Mouse (Mus musculus): ENCODE results near the gene Zfp174. TPM values are rescaled to one million over a fixed set of nuclear protein-coding genes. Genes with fewer than 3 reads are reported as not detected.
A peak's percentile ranks its signal among the peaks of the same experiment; 100 is the strongest.
"Not testable (repeated sequence)": the region's sequence is repeated elsewhere in the genome, so short reads cannot be mapped to it uniquely, and the experiment has no call there.

Zfp174 gene
- polyA plus RNA-seq, 1 experiment from 2014 or later: 1.0 TPM

- Histone ChIP-seq H3K9ac (no peak overlapping the region), H3K9me3 (no peaks in the 10 kb centered on the region), H3K27me3 (replicated peaks) (no peaks in the 10 kb centered on the region), H3K27ac (no peak overlapping the region), H3K4me1 (peaks cover 8% of the 10 kb centered on the region; the same call in 1 of the 2 replicates), H3K36me3 (no peaks in the 10 kb centered on the region), H3K4me2 (no peak overlapping the region), H3K4me3 (replicated peaks) (no peak overlapping the region)
- 78% methylated on average over 3 of the region's 3 CpGs for WGBS
- ATAC-seq (ENCODE audit: insufficient read depth, low FRiP score, low read depth): no peak
Observed at GRCm38 (mm10) chr16:3848416-3848815, 1.3 kb downstream of the Zfp174 start.

GRCm38 (mm10) chr16:3851301-3851700, 4.2 kb downstream of the Zfp174 start:
- not testable (repeated sequence) for H3K27ac ChIP-seq; H3K9me3 ChIP-seq; H3K4me1 ChIP-seq; H3K9ac ChIP-seq; H3K4me3 ChIP-seq (replicated peaks); ATAC-seq (ENCODE audit: insufficient read depth, low FRiP score, low read depth); H3K36me3 ChIP-seq; H3K4me2 ChIP-seq; H3K27me3 ChIP-seq (replicated peaks)
- 81% methylated on average over 13 of the region's 13 CpGs for WGBS

GRCm38 (mm10) chr16:3852586-3852985, 5.5 kb downstream of the Zfp174 start:
- Histone ChIP-seq H3K4me1 (peaks cover 6% of the 10 kb centered on the region; the same call in 1 of the 2 replicates), H3K9ac (no peak overlapping the region), H3K27ac (no peak overlapping the region), H3K4me2 (no peak overlapping the region), H3K4me3 (replicated peaks) (no peak overlapping the region), H3K36me3 (no peaks in the 10 kb centered on the region), H3K9me3 (no peaks in the 10 kb centered on the region), H3K27me3 (replicated peaks) (no peaks in the 10 kb centered on the region)
- ATAC-seq (ENCODE audit: insufficient read depth, low FRiP score, low read depth): no peak
- 42% methylated on average over 12 of the region's 12 CpGs for WGBS

GRCm38 (mm10) chr16:3854437-3855182, 7.5 kb downstream of the Zfp174 start:
- no peak overlapping the region for H3K4me3 ChIP-seq (replicated peaks)
- H3K4me1 ChIP-seq: no peaks in the 10 kb centered on the region
- no peak overlapping the region for H3K9ac ChIP-seq
- H3K36me3 ChIP-seq: no peaks in the 10 kb centered on the region
- WGBS: 70% methylated on average over 11 of the region's 11 CpGs
- no peaks in the 10 kb centered on the region for H3K9me3 ChIP-seq
- H3K27ac ChIP-seq: no peak overlapping the region
- no peaks in the 10 kb centered on the region for H3K27me3 ChIP-seq (replicated peaks)
- ATAC-seq (ENCODE audit: insufficient read depth, low FRiP score, low read depth): no peak
- no peak overlapping the region for H3K4me2 ChIP-seq

- H3K27me3 ChIP-seq (replicated peaks): no peaks in the 10 kb centered on the region
- no peak for ATAC-seq (ENCODE audit: insufficient read depth, low FRiP score, low read depth)
Observed at GRCm38 (mm10) chr16:3855776-3856175, 8.7 kb downstream of the Zfp174 start.

GRCm38 (mm10) chr16:3859254-3859653, 12.2 kb downstream of the Zfp174 start:
- Histone ChIP-seq H3K4me3 (replicated peaks) (no peak overlapping the region), H3K27me3 (replicated peaks) (no peaks in the 10 kb centered on the region), H3K9me3 (no peaks in the 10 kb centered on the region), H3K4me2 (no peak overlapping the region), H3K27ac (no peak overlapping the region), H3K9ac (no peak overlapping the region), H3K4me1 (no peaks in the 10 kb centered on the region), H3K36me3 (peaks cover 6% of the 10 kb centered on the region; the same call in 1 of the 2 replicates)
- 87% methylated on average over 4 of the region's 4 CpGs for WGBS
- ATAC-seq (ENCODE audit: insufficient read depth, low FRiP score, low read depth): no peak

More at GRCm38 (mm10) chr16:3855776-3856175, 8.7 kb downstream of the Zfp174 start:
- H3K4me2 ChIP-seq: no peak overlapping the region
- H3K36me3 ChIP-seq: no peaks in the 10 kb centered on the region
- H3K4me1 ChIP-seq: no peaks in the 10 kb centered on the region
- H3K4me3 ChIP-seq (replicated peaks): no peak overlapping the region
- H3K9me3 ChIP-seq: no peaks in the 10 kb centered on the region
- no peak overlapping the region for H3K9ac ChIP-seq
- no peak overlapping the region for H3K27ac ChIP-seq
- 83% methylated on average over 1 of the region's 1 CpGs for WGBS

GRCm38 (mm10) chr16:3871815-3872214, 24.7 kb downstream of the Zfp174 start:
- H3K4me1 ChIP-seq: 0 out of 2 replicates have a peak, but pooled peaks cover 6% of the 10 kb centered on the region
- 2% methylated on average over 16 of the region's 16 CpGs for WGBS
- peak overlapping the region; percentile 64 for H3K4me3 ChIP-seq (replicated peaks)
- H3K27ac ChIP-seq: peak overlapping the region; percentile 65; the same call in 1 of the 2 replicates
- H3K9ac ChIP-seq: peak overlapping the region; percentile 52; the same call in 1 of the 2 replicates
- H3K9me3 ChIP-seq: no peaks in the 10 kb centered on the region
- H3K4me2 ChIP-seq: peak overlapping the region; percentile 88
- ATAC-seq (ENCODE audit: insufficient read depth, low FRiP score, low read depth): peak; percentile 16
- H3K36me3 ChIP-seq: 0 out of 2 replicates have a peak, but pooled peaks cover 6% of the 10 kb centered on the region
- no peaks in the 10 kb centered on the region for H3K27me3 ChIP-seq (replicated peaks)

GRCm38 (mm10) chr16:3872216-3873047, 25.4 kb downstream of the Zfp174 start, which contains the start of gene Naa60:
TSS of gene Naa60 (plus strand) at chr16:3872375.
- Histone ChIP-seq H3K36me3 (0 out of 2 replicates have a peak, but pooled peaks cover 8% of the 10 kb centered on the region), H3K9me3 (no peaks in the 10 kb centered on the region), H3K4me1 (0 out of 2 replicates have a peak, but pooled peaks cover 6% of the 10 kb centered on the region), H3K4me2 (peak within 1 kb of the TSS; percentile 88), H3K27me3 (replicated peaks) (no peaks in the 10 kb centered on the region), H3K9ac (peak within 1 kb of the TSS; percentile 52; the same call in 1 of the 2 replicates), H3K27ac (peak within 1 kb of the TSS; percentile 70), H3K4me3 (replicated peaks) (peak within 1 kb of the TSS; percentile 64)
- peak; percentile 99 for ATAC-seq (ENCODE audit: insufficient read depth, low FRiP score, low read depth)
- 3% methylated on average over 47 of the region's 47 CpGs for WGBS

GRCm38 (mm10) chr16:3876346-3876745, 29.3 kb downstream of the Zfp174 start:
- H3K27ac ChIP-seq: no peak overlapping the region
- no peaks in the 10 kb centered on the region for H3K9me3 ChIP-seq
- 93% methylated on average over 4 of the region's 4 CpGs for WGBS
- H3K27me3 ChIP-seq (replicated peaks): no peaks in the 10 kb centered on the region
- no peak overlapping the region for H3K4me3 ChIP-seq (replicated peaks)
- no peak overlapping the region for H3K4me2 ChIP-seq
- H3K36me3 ChIP-seq: 0 out of 2 replicates have a peak, but pooled peaks cover 8% of the 10 kb centered on the region
- no peak for ATAC-seq (ENCODE audit: insufficient read depth, low FRiP score, low read depth)
- 0 out of 2 replicates have a peak, but pooled peaks cover 6% of the 10 kb centered on the region for H3K4me1 ChIP-seq
- no peak overlapping the region for H3K9ac ChIP-seq

GRCm38 (mm10) chr16:3884201-3885064, 37.4 kb downstream of the Zfp174 start, which contains the start of the genes Zfp597 and Gm20695:
TSS of gene Zfp597 (minus strand) at chr16:3884561.
TSS of gene Gm20695 (plus strand) at chr16:3884648.
- no peaks in the 10 kb centered on the region for H3K9me3 ChIP-seq
- H3K27ac ChIP-seq: peak within 1 kb of the TSS; percentile 94
- WGBS: under 1% methylated on average over 87 of the region's 88 CpGs
- H3K27me3 ChIP-seq (replicated peaks): no peaks in the 10 kb centered on the region
- no peaks in the 10 kb centered on the region for H3K36me3 ChIP-seq
- H3K4me1 ChIP-seq: peaks cover 11% of the 10 kb centered on the region
- H3K4me3 ChIP-seq (replicated peaks): peak within 1 kb of the TSS; percentile 94
- H3K4me2 ChIP-seq: peak within 1 kb of the TSS; percentile 76
- peak within 1 kb of the TSS; percentile 95 for H3K9ac ChIP-seq
- peak; percentile 99 for ATAC-seq (ENCODE audit: insufficient read depth, low FRiP score, low read depth)
